Mouse (Mus musculus): ENCODE data around the gene Hsp90aa1. TPM values are rescaled to one million over a fixed set of nuclear protein-coding genes. Genes with fewer than 3 reads are reported as not detected.

The Hsp90aa1 gene
- 44.8 and 93.5 TPM in 2 replicates for polyA plus RNA-seq (2012; rRNA removed; ENCODE audit: low replicate concordance)

DNA sequence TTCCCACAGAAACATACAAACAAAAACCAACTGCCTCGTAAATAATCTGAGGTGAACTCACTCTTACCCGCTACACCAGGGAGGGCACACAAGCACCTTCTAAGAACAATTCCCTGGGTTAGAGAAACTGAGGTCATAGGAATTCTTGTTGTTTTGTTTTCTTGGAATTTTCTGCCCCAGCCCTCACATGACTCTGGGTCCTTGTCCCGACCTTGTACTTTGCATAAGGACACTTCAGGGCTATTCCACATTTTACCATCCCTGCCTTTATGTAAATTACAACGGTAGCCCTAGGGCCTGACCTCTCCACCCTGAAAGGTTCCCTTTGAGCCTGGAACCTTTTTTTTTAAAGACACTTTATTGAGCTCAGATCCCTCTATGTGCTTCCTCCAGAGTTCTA, at the start of gene Hsp90aa1:
TSS of gene Hsp90aa1 (minus strand) at position 173 of the 400 bp plus-strand sequence.

DNA sequence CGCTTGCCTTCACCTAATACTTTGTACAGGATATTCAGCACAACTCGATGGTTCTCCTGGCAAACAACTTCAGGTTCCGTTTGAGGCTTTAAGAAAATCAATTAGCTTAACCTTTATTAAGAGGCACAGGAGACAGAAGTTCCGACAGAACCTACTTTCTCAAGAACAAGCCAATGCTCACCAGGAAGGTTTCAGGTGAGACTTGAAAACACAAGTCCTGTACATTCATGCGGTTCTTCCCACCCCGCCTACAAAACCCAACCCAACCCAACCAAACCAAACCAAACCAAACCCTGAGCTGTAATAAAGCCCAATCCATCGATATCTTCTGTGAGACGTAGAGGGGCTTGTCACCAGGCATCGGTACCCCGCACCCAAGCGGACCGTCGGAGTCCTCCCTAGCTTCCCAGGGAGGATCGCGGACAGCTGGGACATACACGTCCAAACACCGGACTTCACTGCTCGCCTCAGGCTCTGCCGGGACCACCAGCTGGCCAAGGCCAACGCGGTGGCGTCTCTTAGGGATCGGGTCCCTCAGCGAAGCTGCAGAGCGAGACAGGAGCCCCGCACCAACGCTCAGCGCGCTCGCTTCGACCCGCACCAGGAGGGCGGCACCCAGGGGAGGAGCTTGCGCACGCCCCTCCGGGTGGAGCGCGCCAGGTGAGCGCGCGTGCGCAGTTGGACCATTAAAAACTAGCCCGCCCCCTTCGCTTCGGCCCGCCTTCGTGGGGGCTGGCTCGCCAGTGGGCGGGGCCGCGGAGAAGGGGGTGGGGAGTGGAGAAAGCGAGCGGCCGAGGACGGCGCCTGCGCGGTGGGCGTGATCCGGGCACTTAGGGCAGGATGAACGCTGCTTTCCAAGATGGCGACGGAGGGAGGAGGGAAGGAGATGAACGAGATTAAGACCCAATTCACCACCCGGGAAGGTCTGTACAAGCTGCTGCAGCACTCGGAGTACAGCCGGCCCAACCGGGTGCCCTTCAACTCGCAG, 34.9 kb upstream of the Hsp90aa1 start, which contains the start of gene Wdr20:
TSS of gene Wdr20 (plus strand) at position 775 of the 988 bp plus-strand sequence.

DNA sequence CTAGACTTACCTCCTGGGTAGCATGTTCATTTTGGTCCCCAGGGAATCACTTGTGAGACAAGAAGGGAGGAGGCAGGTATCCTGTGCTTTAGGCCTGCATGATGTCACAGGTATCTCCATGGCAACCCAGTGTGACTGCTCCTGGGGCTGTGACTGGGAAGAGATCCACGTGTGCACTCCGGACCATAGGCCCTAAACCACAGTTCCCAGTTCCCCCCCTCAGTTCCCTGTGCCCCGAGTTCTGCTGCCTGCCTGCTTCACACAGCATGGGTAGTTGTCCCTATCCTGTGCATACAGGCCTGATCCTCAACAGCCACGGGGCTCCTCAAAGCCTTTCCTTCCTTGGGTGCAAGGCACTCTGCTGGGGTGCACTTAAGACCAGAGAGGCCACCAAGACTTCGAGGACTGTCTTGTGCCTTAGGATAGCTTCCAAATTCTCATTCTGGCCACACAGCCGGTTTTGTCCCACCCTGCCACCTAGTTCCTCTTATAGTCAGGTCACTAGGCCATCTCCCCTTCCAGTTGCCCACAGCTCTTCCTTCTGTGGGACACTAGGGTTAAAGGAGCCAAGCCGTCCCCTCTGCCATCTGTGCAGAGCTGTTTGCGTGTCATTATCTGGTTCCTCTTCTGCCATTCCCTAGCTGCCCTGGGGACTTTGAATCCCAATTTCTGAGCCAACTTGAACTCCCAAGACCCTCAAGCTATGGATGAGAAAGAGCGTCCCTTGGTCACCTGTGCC, 19.8 kb downstream of the Hsp90aa1 start, which contains the start of gene 1700001K19Rik:
TSS of gene 1700001K19Rik (minus strand) at position 59 of the 739 bp plus-strand sequence.

Other genes starting within 250 kb of the Hsp90aa1 start
- 226 and 279 TPM in 2 replicates for gene Dync1h1, start 101.3 kb downstream of the Hsp90aa1 start, polyA plus RNA-seq (2012; rRNA removed; ENCODE audit: low replicate concordance)
- not detected in 2 replicates for gene 1700001K19Rik, start 20.1 kb downstream of the Hsp90aa1 start, polyA plus RNA-seq (2012; rRNA removed; ENCODE audit: low replicate concordance)
- gene Wdr20, start 35.2 kb upstream of the Hsp90aa1 start, polyA plus RNA-seq (2012; rRNA removed; ENCODE audit: low replicate concordance): 13.8 and 20.1 TPM in 2 replicates
- 0.78 and 0.86 TPM in 2 replicates for gene Mok, start 138.2 kb upstream of the Hsp90aa1 start, polyA plus RNA-seq (2012; rRNA removed; ENCODE audit: low replicate concordance)
- 4.8 and 4.9 TPM in 2 replicates for gene Zfp839, start 147.5 kb upstream of the Hsp90aa1 start, polyA plus RNA-seq (2012; rRNA removed; ENCODE audit: low replicate concordance)
- gene Cinp, start 186.4 kb upstream of the Hsp90aa1 start, polyA plus RNA-seq (2012; rRNA removed; ENCODE audit: low replicate concordance): 45.8 and 46.9 TPM in 2 replicates
- gene Tecpr2, start 186.5 kb upstream of the Hsp90aa1 start, polyA plus RNA-seq (2012; rRNA removed; ENCODE audit: low replicate concordance): 5.2 and 6.7 TPM in 2 replicates

All from mammary gland, adult 2 months (tissue).